Mouse (Mus musculus) hindbrain, embryonic 14.5 days (tissue): ENCODE results near the gene Dnaic1. TPM values are rescaled to one million over a fixed set of nuclear protein-coding genes. Genes with fewer than 3 reads are reported as not detected.

Source experiments
- ATAC-seq: fragments of 200-750 bp; cut with Nextera tagmentation; 2 replicates; pipeline ENCODE4 v1.8.0; 2017; ENCODE audit warnings: moderate number of reproducible peaks, mild to moderate bottlenecking, moderate TSS enrichment, moderate library complexity; ENCODE audit not compliant: low FRiP score
- DNase-seq: peaks from one replicate; pipeline ENCODE4 v3.0.0-alpha.2; 2015; ENCODE audit warnings: low spot score
- H3K27ac ChIP-seq: fragments of 300-500 bp; sonication (generic); 2 replicates; pipeline ENCODE4 v1.5.1; 2014; ENCODE audit warnings: mild to moderate bottlenecking, moderate library complexity
- H3K27me3 ChIP-seq: fragments of 300-500 bp; sonication (generic); 2 replicates; pipeline ENCODE4 v1.6.1; 2014; ENCODE audit warnings: mild to moderate bottlenecking, low read length, mixed read lengths; ENCODE audit not compliant: control insufficient read depth, insufficient read depth
- H3K36me3 ChIP-seq: fragments of 300-500 bp; sonication (generic); replicated peaks from 2 replicates; pipeline ENCODE4 v1.6.1; 2014; ENCODE audit not compliant: control insufficient read depth, insufficient read depth
- H3K4me1 ChIP-seq: fragments of 300-500 bp; sonication (generic); replicated peaks from 2 replicates; pipeline ENCODE4 v1.6.1; 2014; ENCODE audit warnings: antibody characterized with exemption, low read length, mixed read lengths; ENCODE audit not compliant: control insufficient read depth, insufficient read depth
- H3K4me2 ChIP-seq: fragments of 300-500 bp; sonication (generic); replicated peaks from 2 replicates; pipeline ENCODE4 v1.6.1; 2014; ENCODE audit warnings: mild to moderate bottlenecking, moderate library complexity
- H3K4me3 ChIP-seq: fragments of 300-500 bp; sonication (generic); replicated peaks from 2 replicates; pipeline ENCODE4 v1.5.1; 2014; ENCODE audit warnings: mild to moderate bottlenecking, low read length
- H3K9ac ChIP-seq: fragments of 300-500 bp; sonication (generic); 2 replicates; pipeline ENCODE4 v1.6.1; 2014
- H3K9me3 ChIP-seq: fragments of 300-500 bp; sonication (generic); 2 replicates; pipeline ENCODE4 v1.6.1; 2016; ENCODE audit warnings: low read length; ENCODE audit not compliant: control insufficient read depth
- WGBS: fragments of 180-500 bp; shearing (Covaris S2); extraction: QIAGEN DNeasy Blood & Tissue Kit; methylation state at CpG from one replicate; pipeline ENCODE4 v1.1.7; 2014; 5-methylcytosine and 5-hydroxymethylcytosine counted together
- polyA plus RNA-seq: library from polyadenylated mRNA; unstranded; fragments of >200 nt; fragmentation: Nextera tagmentation; extraction: Ambion mirVana; gene quantifications from 2 replicates; pipeline ENCODE4 v1.2.1, GENCODE M21; 2014

Gene Dnaic1
- polyA plus RNA-seq, 1 experiment from 2014 or later: 2.3 TPM

GRCm38 (mm10) chr4:41662723-41663122 is 93.1 kb downstream of the Dnaic1 start:
- ATAC-seq (no peak), DNase-seq (no peak)
- no peak overlapping the region for H3K9ac ChIP-seq
- H3K4me3 ChIP-seq: no peak overlapping the region
- H3K27ac ChIP-seq: peak overlapping the region; percentile 33
- peaks cover 36% of the 10 kb centered on the region for H3K4me1 ChIP-seq
- H3K27me3 ChIP-seq: no peaks in the 10 kb centered on the region
- H3K4me2 ChIP-seq: no peak overlapping the region
- H3K36me3 ChIP-seq: peaks cover 12% of the 10 kb centered on the region; the same call in 1 of the 2 replicates
- H3K9me3 ChIP-seq: no peaks in the 10 kb centered on the region
- WGBS: 62% methylated on average over 11 of the region's 11 CpGs

DNA sequence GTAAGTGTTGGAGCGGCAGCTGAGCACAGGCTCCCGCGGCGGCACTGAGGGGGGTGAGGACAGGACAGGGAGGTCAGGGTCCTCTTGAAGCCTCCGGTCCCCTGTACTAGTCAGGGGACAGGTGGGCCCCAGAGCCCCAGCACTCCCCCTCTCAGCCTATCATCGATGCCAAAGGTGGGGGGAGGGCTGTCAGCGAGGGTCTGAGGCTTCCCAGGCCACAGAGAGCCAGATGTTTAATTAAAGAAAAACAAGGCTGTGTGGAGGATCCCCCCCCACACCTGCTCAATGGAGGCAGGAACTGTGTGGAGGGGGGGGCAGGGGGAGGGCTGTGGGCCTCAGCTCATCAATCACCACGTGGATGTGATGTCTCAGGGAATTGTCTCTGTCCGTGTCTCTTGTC is 94.0 kb downstream of the Dnaic1 start:
- ATAC-seq (no peak), DNase-seq (no peak)
- Histone ChIP-seq H3K4me1 (peaks cover 36% of the 10 kb centered on the region), H3K36me3 (0 out of 2 replicates have a peak, but pooled peaks cover 5% of the 10 kb centered on the region), H3K4me3 (no peak overlapping the region), H3K9me3 (no peaks in the 10 kb centered on the region), H3K27me3 (no peaks in the 10 kb centered on the region), H3K9ac (peak overlapping the region; percentile 16; the same call in 1 of the 2 replicates), H3K4me2 (no peak overlapping the region), H3K27ac (peak overlapping the region; percentile 33; the same call in 1 of the 2 replicates)
- 17% methylated on average over 9 of the region's 9 CpGs for WGBS

GRCm38 (mm10) chr4:41664533-41664932 is 95.0 kb downstream of the Dnaic1 start:
- ATAC-seq: no peak
- Histone ChIP-seq H3K4me2 (no peak overlapping the region), H3K27ac (peak overlapping the region; percentile 8; the same call in 1 of the 2 replicates), H3K27me3 (no peaks in the 10 kb centered on the region), H3K36me3 (0 out of 2 replicates have a peak, but pooled peaks cover 5% of the 10 kb centered on the region), H3K4me3 (no peak overlapping the region), H3K9me3 (no peaks in the 10 kb centered on the region), H3K4me1 (peaks cover 28% of the 10 kb centered on the region), H3K9ac (no peak overlapping the region)
- no peak for DNase-seq
- 59% methylated on average over 7 of the region's 7 CpGs for WGBS

- WGBS: 13% methylated on average over 4 of the region's 8 CpGs
- no peaks in the 10 kb centered on the region for H3K27me3 ChIP-seq
- no peak for DNase-seq
- 0 out of 2 replicates have a peak, but pooled peaks cover 5% of the 10 kb centered on the region for H3K36me3 ChIP-seq
- H3K4me3 ChIP-seq: no peak overlapping the region
- H3K27ac ChIP-seq: peak overlapping the region; percentile 8; the same call in 1 of the 2 replicates
- no peaks in the 10 kb centered on the region for H3K9me3 ChIP-seq
- no peak overlapping the region for H3K4me2 ChIP-seq
- no peak for ATAC-seq
- H3K4me1 ChIP-seq: peaks cover 25% of the 10 kb centered on the region
- H3K9ac ChIP-seq: no peak overlapping the region
These were observed 95.6 kb downstream of the Dnaic1 start for GRCm38 (mm10) chr4:41665009-41665675.

GRCm38 (mm10) chr4:41666646-41667045 is 97.1 kb downstream of the Dnaic1 start:
- H3K4me2 ChIP-seq: no peak overlapping the region
- H3K4me1 ChIP-seq: peaks cover 29% of the 10 kb centered on the region
- H3K27ac ChIP-seq: no peak overlapping the region
- no peak for DNase-seq
- 74% methylated on average over 11 of the region's 11 CpGs for WGBS
- ATAC-seq: no peak
- H3K9me3 ChIP-seq: no peaks in the 10 kb centered on the region
- 0 out of 2 replicates have a peak, but pooled peaks cover 11% of the 10 kb centered on the region for H3K36me3 ChIP-seq
- no peak overlapping the region for H3K4me3 ChIP-seq
- no peak overlapping the region; the same call in 1 of the 2 replicates for H3K9ac ChIP-seq
- H3K27me3 ChIP-seq: no peaks in the 10 kb centered on the region

GRCm38 (mm10) chr4:41670836-41671235 is 101.3 kb downstream of the Dnaic1 start:
- Histone ChIP-seq H3K4me3 (no peak overlapping the region), H3K4me2 (no peak overlapping the region), H3K36me3 (0 out of 2 replicates have a peak, but pooled peaks cover 6% of the 10 kb centered on the region), H3K27ac (no peak overlapping the region), H3K9me3 (no peaks in the 10 kb centered on the region), H3K9ac (no peak overlapping the region), H3K4me1 (peaks cover 35% of the 10 kb centered on the region), H3K27me3 (no peaks in the 10 kb centered on the region)
- DNase-seq (no peak), ATAC-seq (no peak)
- WGBS: 77% methylated on average over 18 of the region's 18 CpGs

- no peaks in the 10 kb centered on the region for H3K27me3 ChIP-seq
- no peak overlapping the region for H3K4me2 ChIP-seq
- no peak for DNase-seq
- H3K9ac ChIP-seq: peak overlapping the region; percentile 31; the same call in 1 of the 2 replicates
- H3K27ac ChIP-seq: no peak overlapping the region
- no peak overlapping the region for H3K4me3 ChIP-seq
- H3K36me3 ChIP-seq: 0 out of 2 replicates have a peak, but pooled peaks cover 6% of the 10 kb centered on the region
- H3K4me1 ChIP-seq: peaks cover 42% of the 10 kb centered on the region
- H3K9me3 ChIP-seq: no peaks in the 10 kb centered on the region
- no peak for ATAC-seq
- 36% methylated on average over 5 of the region's 5 CpGs for WGBS
These were observed 101.9 kb downstream of the Dnaic1 start for GRCm38 (mm10) chr4:41671500-41671899.

- Histone ChIP-seq H3K27ac (no peak overlapping the region), H3K27me3 (no peaks in the 10 kb centered on the region), H3K9ac (peak overlapping the region; percentile 42; the same call in 1 of the 2 replicates), H3K4me1 (peaks cover 47% of the 10 kb centered on the region), H3K36me3 (0 out of 2 replicates have a peak, but pooled peaks cover 6% of the 10 kb centered on the region), H3K9me3 (no peaks in the 10 kb centered on the region), H3K4me2 (peak overlapping the region; percentile 3; the same call in 1 of the 2 replicates), H3K4me3 (no peak overlapping the region)
- DNase-seq: no peak
- WGBS: 8% methylated on average over 8 of the region's 8 CpGs
- ATAC-seq: peak; percentile 38
These were observed 102.4 kb downstream of the Dnaic1 start for GRCm38 (mm10) chr4:41671963-41672480.

DNA sequence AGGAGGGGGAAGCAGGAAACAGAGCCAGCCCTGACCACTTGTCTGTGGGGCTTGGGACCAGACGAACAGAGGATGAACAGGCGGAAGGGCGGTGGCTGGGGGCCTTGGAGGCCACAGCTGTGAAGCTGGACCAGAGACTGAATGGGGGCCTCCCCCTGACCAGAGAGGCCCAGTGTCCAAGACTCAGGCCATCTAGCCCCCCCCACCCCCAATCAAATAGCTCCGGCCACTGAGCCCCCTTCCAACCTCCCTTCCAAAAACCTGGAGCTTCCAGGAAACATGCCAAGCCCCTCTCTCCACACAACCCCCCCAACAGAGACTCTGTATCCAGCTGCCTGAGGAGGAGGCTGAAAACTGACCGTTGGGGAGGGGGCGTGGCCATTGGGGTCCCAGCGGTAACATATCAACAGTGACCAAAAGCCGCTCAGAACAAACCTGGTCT is 103.0 kb downstream of the Dnaic1 start:
- Histone ChIP-seq H3K27me3 (no peaks in the 10 kb centered on the region), H3K4me3 (no peak overlapping the region), H3K9me3 (no peaks in the 10 kb centered on the region), H3K4me2 (peak overlapping the region; percentile 3; the same call in 1 of the 2 replicates), H3K4me1 (peaks cover 52% of the 10 kb centered on the region), H3K27ac (peak overlapping the region; percentile 43; the same call in 1 of the 2 replicates), H3K9ac (peak overlapping the region; percentile 42; the same call in 1 of the 2 replicates), H3K36me3 (0 out of 2 replicates have a peak, but pooled peaks cover 6% of the 10 kb centered on the region)
- 38% methylated on average over 8 of the region's 8 CpGs for WGBS
- DNase-seq (no peak), ATAC-seq (no peak)
